Mouse (Mus musculus): ENCODE results near the gene Adam17.

Adam17 gene

GRCm38 (mm10) chr12:21312201-21312600 lies 61.2 kb downstream of the Adam17 start:
- DNase-seq (ENCODE audit: low spot score), result no peak

GRCm38 (mm10) chr12:21306721-21307120 lies 66.7 kb downstream of the Adam17 start:
- DNase-seq (ENCODE audit: low spot score), result no peak

- DNase-seq (ENCODE audit: low spot score), result no peak
These were observed 67.7 kb downstream of the Adam17 start for GRCm38 (mm10) chr12:21305741-21306140.

- DNase-seq (ENCODE audit: low spot score), result no peak
These were observed 71.1 kb downstream of the Adam17 start for GRCm38 (mm10) chr12:21302361-21302783.

GRCm38 (mm10) chr12:21301932-21302331 lies 71.5 kb downstream of the Adam17 start:
- no peak for DNase-seq (ENCODE audit: low spot score)

DNA sequence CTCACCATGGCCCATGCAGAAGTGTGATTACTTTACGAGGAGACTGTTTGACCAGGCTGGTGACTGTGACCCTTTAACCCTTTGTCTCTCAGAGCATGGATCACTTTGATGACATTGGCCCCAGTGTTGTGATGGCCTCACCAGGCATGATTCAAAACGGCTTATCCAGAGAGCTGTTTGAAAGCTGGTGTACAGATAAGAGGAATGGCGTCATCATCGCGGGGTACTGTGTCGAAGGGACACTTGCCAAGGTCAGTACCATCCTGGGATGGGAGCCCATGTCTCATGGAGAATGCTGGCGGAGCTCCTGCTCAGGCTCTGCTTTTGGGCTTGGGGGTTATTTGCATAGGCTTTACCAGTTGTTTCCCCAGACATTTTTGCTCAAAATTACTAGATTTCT lies 72.1 kb downstream of the Adam17 start:
- no peak for DNase-seq (ENCODE audit: low spot score)

DNA sequence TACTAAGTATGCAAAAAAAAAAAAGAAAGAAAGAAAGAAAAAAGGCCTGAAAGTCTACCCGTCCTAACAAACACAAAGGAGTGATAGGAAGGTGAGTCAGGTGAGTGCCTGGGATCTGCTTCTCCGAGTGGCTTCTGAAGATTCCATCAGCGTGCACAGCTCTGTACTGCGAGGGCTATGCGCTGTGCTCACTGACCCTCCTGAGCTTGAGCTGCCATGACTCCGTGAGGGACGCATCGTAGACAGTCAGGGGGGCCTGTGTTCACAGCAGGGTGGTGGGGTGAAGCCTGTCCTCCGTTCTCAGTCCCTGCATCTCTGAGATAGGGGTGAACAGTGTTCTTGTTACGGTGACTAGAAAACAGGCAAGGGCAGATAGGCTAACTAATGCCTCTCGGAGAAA lies 74.6 kb downstream of the Adam17 start:
- DNase-seq (ENCODE audit: low spot score), result no peak

GRCm38 (mm10) chr12:21289651-21290050 lies 83.8 kb downstream of the Adam17 start:
- no peak for DNase-seq (ENCODE audit: low spot score)

- DNase-seq (ENCODE audit: low spot score), result no peak
These were observed 84.6 kb downstream of the Adam17 start for GRCm38 (mm10) chr12:21288716-21289395.

- DNase-seq (ENCODE audit: low spot score), result peak; percentile 40
These were observed 86.5 kb downstream of the Adam17 start for GRCm38 (mm10) chr12:21286712-21287650.

- DNase-seq (ENCODE audit: low spot score), result peak; percentile 98
These were observed 87.2 kb downstream of the Adam17 start, which contains the start of gene Itgb1bp1 for GRCm38 (mm10) chr12:21286243-21286622. Itgb1bp1 (minus strand) TSS chr12:21286284.

GRCm38 (mm10) chr12:21285508-21286242 lies 87.8 kb downstream of the Adam17 start:
- DNase-seq (ENCODE audit: low spot score), result peak; percentile 82

DNA sequence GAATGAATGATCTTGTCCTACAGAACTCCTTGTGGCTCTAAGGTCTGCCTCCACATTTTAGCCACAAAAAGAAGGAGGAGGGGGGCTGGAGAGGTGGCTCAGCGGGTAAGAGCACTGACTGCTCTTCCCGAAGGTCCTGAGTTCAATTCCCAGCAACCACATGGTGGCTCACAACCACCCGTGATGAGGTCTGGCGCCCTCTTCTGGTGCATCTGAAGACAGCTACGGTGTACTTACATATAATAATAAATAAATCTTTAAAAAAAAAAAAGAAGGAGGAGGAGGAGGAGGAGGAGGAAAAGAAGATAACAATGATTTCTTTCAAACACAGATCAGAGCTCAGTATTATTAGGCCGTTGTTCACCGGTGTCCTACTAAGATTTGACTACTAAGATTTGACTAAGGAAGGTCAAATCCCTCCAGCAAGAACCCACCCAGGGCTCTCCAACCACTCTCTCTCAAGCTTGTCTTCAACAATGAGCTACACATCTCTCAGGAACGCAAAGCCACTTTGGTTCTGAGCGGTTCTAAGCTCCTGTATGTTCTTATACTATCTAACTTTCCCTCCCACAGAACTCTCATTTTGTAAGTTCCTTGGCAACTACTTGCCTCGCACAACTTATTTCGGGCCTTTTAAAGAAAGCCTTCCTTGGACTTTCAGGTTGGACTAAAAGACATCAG lies 88.5 kb downstream of the Adam17 start, which contains the start of gene Cpsf3:
Cpsf3 (plus strand) TSS at position 631 of the 681 bp plus-strand sequence.
- DNase-seq (ENCODE audit: low spot score), result no peak

GRCm38 (mm10) chr12:21277352-21277864 lies 96.0 kb downstream of the Adam17 start:
- no peak for DNase-seq (ENCODE audit: low spot score)

- no peak for DNase-seq (ENCODE audit: low spot score)
These were observed 99.0 kb downstream of the Adam17 start for GRCm38 (mm10) chr12:21274446-21274845.
